Mouse (Mus musculus): ENCODE data around the gene Gm49776. TPM values are rescaled to one million over a fixed set of nuclear protein-coding genes. Genes with fewer than 3 reads are reported as not detected.

Gene Gm49776
- polyA plus RNA-seq, 1 experiment from 2014 or later = 1.3 TPM

GRCm38 (mm10) chr16:18241581-18241980 lies 16.5 kb downstream of the Gm49776 start:
- H3K4me2 ChIP-seq (ENCODE audit: low read depth, severe bottlenecking) = no peak overlapping the region
- peaks cover 56% of the 10 kb centered on the region for H3K36me3 ChIP-seq (ENCODE audit: control insufficient read depth, insufficient read depth, low read length)
- 93% methylated on average over 10 of the region's 10 CpGs for WGBS

GRCm38 (mm10) chr16:18236676-18237501 lies 21.2 kb downstream of the Gm49776 start:
- Histone ChIP-seq H3K9ac (ENCODE audit: low read length) (no peak overlapping the region), H3K36me3 (ENCODE audit: control insufficient read depth, insufficient read depth, low read length) (peaks cover 26% of the 10 kb centered on the region), H3K4me1 (ENCODE audit: control insufficient read depth, insufficient read depth, low read length) (peaks cover 18% of the 10 kb centered on the region), H3K4me2 (ENCODE audit: low read depth, severe bottlenecking) (no peak overlapping the region), H3K4me3 (ENCODE audit: low read depth, low read length) (no peak overlapping the region), H3K9me3 (ENCODE audit: control insufficient read depth, low read length) (no peaks in the 10 kb centered on the region), H3K27me3 (ENCODE audit: control insufficient read depth, insufficient read depth, low read length) (no peaks in the 10 kb centered on the region), H3K27ac (replicated peaks; ENCODE audit: low read depth, low read length) (no peak overlapping the region)
- ATAC-seq (ENCODE audit: insufficient number of reproducible peaks, low FRiP score, low TSS enrichment, low read depth) (no peak), DNase-seq (ENCODE audit: low spot score) (no peak)
- 80% methylated on average over 7 of the region's 7 CpGs for WGBS

More at GRCm38 (mm10) chr16:18241581-18241980, 16.5 kb downstream of the Gm49776 start:
- no peaks in the 10 kb centered on the region for H3K27me3 ChIP-seq (ENCODE audit: control insufficient read depth, insufficient read depth, low read length)
- no peak overlapping the region for H3K9ac ChIP-seq (ENCODE audit: low read length)
- no peak overlapping the region for H3K27ac ChIP-seq (replicated peaks; ENCODE audit: low read depth, low read length)
- ATAC-seq (ENCODE audit: insufficient number of reproducible peaks, low FRiP score, low TSS enrichment, low read depth) = no peak
- DNase-seq (ENCODE audit: low spot score) = no peak
- no peaks in the 10 kb centered on the region for H3K4me1 ChIP-seq (ENCODE audit: control insufficient read depth, insufficient read depth, low read length)
- H3K9me3 ChIP-seq (ENCODE audit: control insufficient read depth, low read length) = no peaks in the 10 kb centered on the region
- H3K4me3 ChIP-seq (ENCODE audit: low read depth, low read length) = no peak overlapping the region

- peak overlapping the region; percentile 76 for H3K27ac ChIP-seq (replicated peaks; ENCODE audit: low read depth, low read length)
- peak overlapping the region; percentile 86 for H3K4me2 ChIP-seq (ENCODE audit: low read depth, severe bottlenecking)
- H3K4me1 ChIP-seq (ENCODE audit: control insufficient read depth, insufficient read depth, low read length) = peaks cover 18% of the 10 kb centered on the region
- peak overlapping the region; percentile 83 for H3K9ac ChIP-seq (ENCODE audit: low read length)
- H3K9me3 ChIP-seq (ENCODE audit: control insufficient read depth, low read length) = no peaks in the 10 kb centered on the region
- H3K27me3 ChIP-seq (ENCODE audit: control insufficient read depth, insufficient read depth, low read length) = no peaks in the 10 kb centered on the region
- peak; percentile 80 for DNase-seq (ENCODE audit: low spot score)
- ATAC-seq (ENCODE audit: insufficient number of reproducible peaks, low FRiP score, low TSS enrichment, low read depth) = peak; percentile 42; the same call in 1 of the 2 replicates
- peak overlapping the region; percentile 81 for H3K4me3 ChIP-seq (ENCODE audit: low read depth, low read length)
- 7% methylated on average over 19 of the region's 19 CpGs for WGBS
- peaks cover 19% of the 10 kb centered on the region for H3K36me3 ChIP-seq (ENCODE audit: control insufficient read depth, insufficient read depth, low read length)
These were observed 22.6 kb downstream of the Gm49776 start for GRCm38 (mm10) chr16:18235389-18236065.

GRCm38 (mm10) chr16:18234671-18235388 lies 23.3 kb downstream of the Gm49776 start, which contains the start of gene Zdhhc8:
TSS of gene Zdhhc8 (minus strand) at chr16:18235136.
- H3K4me2 ChIP-seq (ENCODE audit: low read depth, severe bottlenecking) = peak within 1 kb of the TSS; percentile 86
- peak; percentile 79 for DNase-seq (ENCODE audit: low spot score)
- H3K4me1 ChIP-seq (ENCODE audit: control insufficient read depth, insufficient read depth, low read length) = peaks cover 18% of the 10 kb centered on the region
- peak within 1 kb of the TSS; percentile 76 for H3K27ac ChIP-seq (replicated peaks; ENCODE audit: low read depth, low read length)
- peak; percentile 63 for ATAC-seq (ENCODE audit: insufficient number of reproducible peaks, low FRiP score, low TSS enrichment, low read depth)
- H3K9me3 ChIP-seq (ENCODE audit: control insufficient read depth, low read length) = no peaks in the 10 kb centered on the region
- peaks cover 13% of the 10 kb centered on the region; the same call in 1 of the 2 replicates for H3K36me3 ChIP-seq (ENCODE audit: control insufficient read depth, insufficient read depth, low read length)
- H3K9ac ChIP-seq (ENCODE audit: low read length) = peak within 1 kb of the TSS; percentile 83
- WGBS = under 1% methylated on average over 66 of the region's 79 CpGs
- no peaks in the 10 kb centered on the region for H3K27me3 ChIP-seq (ENCODE audit: control insufficient read depth, insufficient read depth, low read length)
- peak within 1 kb of the TSS; percentile 81 for H3K4me3 ChIP-seq (ENCODE audit: low read depth, low read length)

GRCm38 (mm10) chr16:18233919-18234670 lies 24.0 kb downstream of the Gm49776 start:
- Histone ChIP-seq H3K4me2 (ENCODE audit: low read depth, severe bottlenecking) (peak overlapping the region; percentile 86), H3K27me3 (ENCODE audit: control insufficient read depth, insufficient read depth, low read length) (no peaks in the 10 kb centered on the region), H3K4me1 (ENCODE audit: control insufficient read depth, insufficient read depth, low read length) (peaks cover 18% of the 10 kb centered on the region), H3K9ac (ENCODE audit: low read length) (peak overlapping the region; percentile 83), H3K9me3 (ENCODE audit: control insufficient read depth, low read length) (no peaks in the 10 kb centered on the region), H3K36me3 (ENCODE audit: control insufficient read depth, insufficient read depth, low read length) (peaks cover 9% of the 10 kb centered on the region; the same call in 1 of the 2 replicates), H3K4me3 (ENCODE audit: low read depth, low read length) (peak overlapping the region; percentile 81), H3K27ac (replicated peaks; ENCODE audit: low read depth, low read length) (no peak overlapping the region)
- ATAC-seq (ENCODE audit: insufficient number of reproducible peaks, low FRiP score, low TSS enrichment, low read depth) = peak; percentile 4; the same call in 1 of the 2 replicates
- WGBS = 18% methylated on average over 13 of the region's 13 CpGs
- DNase-seq (ENCODE audit: low spot score) = no peak

- 0 out of 2 replicates have a peak overlapping the region, but pooled peaks have one; percentile 81 for H3K4me3 ChIP-seq (ENCODE audit: low read depth, low read length)
- H3K4me1 ChIP-seq (ENCODE audit: control insufficient read depth, insufficient read depth, low read length) = peaks cover 18% of the 10 kb centered on the region
- 0 out of 2 replicates have a peak overlapping the region, but pooled peaks have one; percentile 13 for H3K4me2 ChIP-seq (ENCODE audit: low read depth, severe bottlenecking)
- H3K27ac ChIP-seq (replicated peaks; ENCODE audit: low read depth, low read length) = no peak overlapping the region
- WGBS = 48% methylated on average over 1 of the region's 1 CpGs
- no peak overlapping the region; the same call in 1 of the 2 replicates for H3K9ac ChIP-seq (ENCODE audit: low read length)
- no peaks in the 10 kb centered on the region for H3K27me3 ChIP-seq (ENCODE audit: control insufficient read depth, insufficient read depth, low read length)
- H3K36me3 ChIP-seq (ENCODE audit: control insufficient read depth, insufficient read depth, low read length) = peaks cover 7% of the 10 kb centered on the region; the same call in 1 of the 2 replicates
- ATAC-seq (ENCODE audit: insufficient number of reproducible peaks, low FRiP score, low TSS enrichment, low read depth) (no peak), DNase-seq (ENCODE audit: low spot score) (no peak)
- no peaks in the 10 kb centered on the region for H3K9me3 ChIP-seq (ENCODE audit: control insufficient read depth, low read length)
These were observed 24.7 kb downstream of the Gm49776 start for GRCm38 (mm10) chr16:18233451-18233850.

GRCm38 (mm10) chr16:18231451-18231850 lies 26.7 kb downstream of the Gm49776 start:
- Histone ChIP-seq H3K9ac (ENCODE audit: low read length) (no peak overlapping the region), H3K4me3 (ENCODE audit: low read depth, low read length) (no peak overlapping the region), H3K9me3 (ENCODE audit: control insufficient read depth, low read length) (no peaks in the 10 kb centered on the region), H3K4me1 (ENCODE audit: control insufficient read depth, insufficient read depth, low read length) (peaks cover 18% of the 10 kb centered on the region), H3K4me2 (ENCODE audit: low read depth, severe bottlenecking) (no peak overlapping the region), H3K27ac (replicated peaks; ENCODE audit: low read depth, low read length) (no peak overlapping the region), H3K27me3 (ENCODE audit: control insufficient read depth, insufficient read depth, low read length) (no peaks in the 10 kb centered on the region), H3K36me3 (ENCODE audit: control insufficient read depth, insufficient read depth, low read length) (0 out of 2 replicates have a peak, but pooled peaks cover 5% of the 10 kb centered on the region)
- 71% methylated on average over 4 of the region's 4 CpGs for WGBS
- ATAC-seq (ENCODE audit: insufficient number of reproducible peaks, low FRiP score, low TSS enrichment, low read depth) = no peak
- no peak for DNase-seq (ENCODE audit: low spot score)
